Mouse (Mus musculus): ENCODE results near the gene Pdzrn3.

GRCm38 (mm10) chr6:101291944-101292343 lies 85.8 kb downstream of the Pdzrn3 start:
- no peak for TF ChIP-seq MEF2A (IDR thresholded peaks at IDR 0.05; ENCODE audit: extremely low read depth, insufficient replicate concordance, low read depth, low read length, poor library complexity, severe bottlenecking)
- no peak for TF ChIP-seq CTCF (IDR thresholded peaks at IDR 0.05 in 2 of 3, conservative IDR thresholded peaks at IDR 0.05 in 1 of 3; ENCODE audit: control insufficient read depth in 1 of 3, insufficient read depth in 1 of 3, low read depth in 2 of 3, low read length in 3 of 3, poor library complexity in 1 of 3, severe bottlenecking in 1 of 3)
- no peak for TF ChIP-seq KAT2A (conservative IDR thresholded peaks at IDR 0.05; ENCODE audit: low read depth, low read length)
- TF ChIP-seq CHD2 (IDR thresholded peaks at IDR 0.05; ENCODE audit: low read length) = no peak
- no peak for TF ChIP-seq POLR2A (IDR thresholded peaks at IDR 0.05; ENCODE audit: control insufficient read depth in 1 of 2, insufficient read depth in 1 of 2, low read depth in 1 of 2, low read length in 2 of 2, poor library complexity in 1 of 2)
